In the genomic region with DNA sequence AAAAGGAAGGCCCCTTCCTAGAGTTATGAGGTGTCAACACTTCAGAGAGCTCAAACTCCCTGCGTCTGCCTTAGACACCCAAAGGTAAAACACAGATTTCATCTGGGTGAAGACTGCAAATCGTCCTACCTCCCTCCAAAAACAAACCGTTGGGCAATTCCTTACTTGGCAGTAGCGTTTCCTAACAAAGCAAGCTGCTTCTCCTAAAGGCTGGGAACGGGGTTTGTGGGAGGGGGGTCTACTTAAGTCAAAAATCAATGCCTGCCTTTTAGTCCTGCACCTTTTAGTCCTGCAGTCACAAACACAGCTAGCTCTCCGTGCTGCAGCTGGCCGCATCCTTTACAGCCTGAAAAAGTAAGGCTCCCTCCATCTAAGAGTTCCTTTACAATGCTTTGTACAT, we compare ENCODE assay signal across 9 mouse cellular contexts. TPM values are rescaled to one million over a fixed set of nuclear protein-coding genes. Genes with fewer than 3 reads are reported as not detected.
DNase-seq lines count a peak whose midpoint lies in the region; ATAC-seq lines count a peak whose summit lies in the region.
"Had no signal": no experiment of that assay in that cellular context is flagged by ENCODE, and none has a peak within 500 bp of the region (broad histone marks: within the 10 kb centered on the region; RNA-seq: fewer than 3 reads in every experiment).

No protein-coding gene starts in this region.

- WGBS in heart, embryonic 11.5 days (ENCODE audit: insufficient replicate concordance): 15% methylated on average over 7 of the region's 7 CpGs
- 9% methylated on average over 7 of the region's 7 CpGs for WGBS in hindbrain, embryonic 11.5 days
- WGBS in midbrain, embryonic 12.5 days: 5% methylated on average over 7 of the region's 7 CpGs

- H3K9me3 ChIP-seq in heart, embryonic 11.5 days (replicated peaks; ENCODE audit: control insufficient read depth, low read length): no peaks in the 10 kb centered on the region
- H3K9me3 ChIP-seq in hindbrain, embryonic 11.5 days (ENCODE audit: control insufficient read depth, low read length): no peaks in the 10 kb centered on the region
- H3K9me3 ChIP-seq in midbrain, embryonic 12.5 days: no peaks in the 10 kb centered on the region

- H3K4me2 ChIP-seq in heart, embryonic 11.5 days: peak overlapping the region; percentile 92
- H3K4me2 ChIP-seq in hindbrain, embryonic 11.5 days (replicated peaks; ENCODE audit: low read depth, low read length): peak overlapping the region; percentile 78
- peak overlapping the region; percentile 73 for H3K4me2 ChIP-seq in midbrain, embryonic 12.5 days (replicated peaks)

- peak overlapping the region; percentile 82 for H3K9ac ChIP-seq in heart, embryonic 11.5 days (ENCODE audit: low read depth, low read length)
- H3K9ac ChIP-seq in hindbrain, embryonic 11.5 days (ENCODE audit: low read depth, low read length): peak overlapping the region; percentile 74
- peak overlapping the region; percentile 82 for H3K9ac ChIP-seq in midbrain, embryonic 12.5 days (replicated peaks)

- no peak overlapping the region for H3K27ac ChIP-seq in heart, embryonic 11.5 days (ENCODE audit: low read depth, low read length)
- no peak overlapping the region for H3K27ac ChIP-seq in hindbrain, embryonic 11.5 days (ENCODE audit: low read depth, low read length)
- 0 out of 2 replicates have a peak overlapping the region, but pooled peaks have one; percentile 60 for H3K27ac ChIP-seq in midbrain, embryonic 12.5 days (replicated peaks)

- no peaks in the 10 kb centered on the region for H3K4me1 ChIP-seq in heart, embryonic 11.5 days (ENCODE audit: control insufficient read depth, insufficient read depth, low read length)
- H3K4me1 ChIP-seq in hindbrain, embryonic 11.5 days (replicated peaks; ENCODE audit: control insufficient read depth, insufficient read depth, low read length): no peaks in the 10 kb centered on the region
- H3K4me1 ChIP-seq in midbrain, embryonic 12.5 days: peaks cover 14% of the 10 kb centered on the region; the same call in 1 of the 2 replicates

- no peak for DNase-seq in heart, postnatal 4 days
- peak; percentile 28 for DNase-seq in brain, adult 2 months (ENCODE audit: low read depth, low spot score)
- DNase-seq in hindbrain, embryonic 11.5 days (ENCODE audit: low spot score): no peak
- DNase-seq in B cell, adult 2 months: no peak
- DNase-seq in urinary bladder, postnatal 10 days (ENCODE audit: low spot score): no peak
- no peak for DNase-seq in cerebellum, adult 11 months
- DNase-seq: thymus, adult 2 months had no signal

- peak overlapping the region; percentile 75 for H3K4me3 ChIP-seq in heart, embryonic 11.5 days (ENCODE audit: low read depth, low read length)
- H3K4me3 ChIP-seq in hindbrain, embryonic 11.5 days (ENCODE audit: low read depth, low read length): peak overlapping the region; percentile 76
- H3K4me3 ChIP-seq in midbrain, embryonic 12.5 days: peak overlapping the region; percentile 76

- ATAC-seq in heart, embryonic 11.5 days (replicated peaks; ENCODE audit: insufficient number of reproducible peaks, low FRiP score, low TSS enrichment): no peak
- ATAC-seq in hindbrain, embryonic 11.5 days (ENCODE audit: low FRiP score): peak; percentile 5; the same call in 1 of the 2 replicates
- ATAC-seq in midbrain, embryonic 12.5 days (ENCODE audit: low FRiP score, low read depth): peak; percentile 13; the same call in 1 of the 2 replicates

- no peaks in the 10 kb centered on the region for H3K36me3 ChIP-seq in heart, embryonic 11.5 days (ENCODE audit: control insufficient read depth, insufficient read depth, low read length)
- no peaks in the 10 kb centered on the region for H3K36me3 ChIP-seq in hindbrain, embryonic 11.5 days (ENCODE audit: control insufficient read depth, insufficient read depth, low read length)
- no peaks in the 10 kb centered on the region for H3K36me3 ChIP-seq in midbrain, embryonic 12.5 days

- no peaks in the 10 kb centered on the region for H3K27me3 ChIP-seq in heart, embryonic 11.5 days (ENCODE audit: control insufficient read depth, insufficient read depth, low read length)
- H3K27me3 ChIP-seq in hindbrain, embryonic 11.5 days (ENCODE audit: control insufficient read depth, insufficient read depth, low read length): no peaks in the 10 kb centered on the region
- no peaks in the 10 kb centered on the region for H3K27me3 ChIP-seq in midbrain, embryonic 12.5 days

RNA-seq across cellular contexts. Expression of a gene that starts 0.9 kb away (rescaled TPM):
- 29.3 and 33.4 TPM in 2 replicates for polyA plus RNA-seq in heart, embryonic 11.5 days (2014; fragmentation: Nextera tagmentation; extraction: Ambion mirVana)
- total RNA-seq in heart, postnatal 4 days (2021): 1 to 10 TPM; 5.2 TPM
- 45.4 and 46.6 TPM in 2 replicates for polyA plus RNA-seq in hindbrain, embryonic 11.5 days (2014; fragmentation: Nextera tagmentation; extraction: Ambion mirVana)
- 40.1 and 42.4 TPM in 2 replicates for polyA plus RNA-seq in midbrain, embryonic 12.5 days (2016; fragmentation: Nextera tagmentation; extraction: Ambion mirVana)
